Mouse (Mus musculus): ENCODE data around the gene Gm19935. TPM values are rescaled to one million over a fixed set of nuclear protein-coding genes. Genes with fewer than 3 reads are reported as not detected.

The Gm19935 gene
- polyA plus RNA-seq (2012; rRNA removed) (not detected in 2 replicates), polyA plus RNA-seq (2014; fragmentation: Nextera tagmentation; extraction: Ambion mirVana) (not detected in 2 replicates)

- Histone ChIP-seq H3K4me1 (ENCODE audit: control insufficient read depth, insufficient read depth, low read length) (0 out of 2 replicates have a peak, but pooled peaks cover 6% of the 10 kb centered on the region), H3K4me2 (replicated peaks; ENCODE audit: low read depth, low read length, severe bottlenecking) (no peak within 1 kb of the TSS), H3K9me3 (ENCODE audit: control insufficient read depth, low read length) (no peaks in the 10 kb centered on the region), H3K9ac (ENCODE audit: low read depth, low read length, severe bottlenecking) (no peak within 1 kb of the TSS), H3K27ac (replicated peaks; ENCODE audit: low read depth, low read length) (no peak within 1 kb of the TSS), H3K27me3 (ENCODE audit: control insufficient read depth, insufficient read depth, low read length) (no peaks in the 10 kb centered on the region), H3K36me3 (ENCODE audit: control insufficient read depth, insufficient read depth, low read length) (no peaks in the 10 kb centered on the region), H3K4me3 (replicated peaks; ENCODE audit: low read length) (no peak within 1 kb of the TSS)
- ATAC-seq (ENCODE audit: low FRiP score, low read depth) = no peak
- TF ChIP-seq POLR2A (IDR thresholded peaks at IDR 0.05; ENCODE audit: borderline replicate concordance, extremely low read depth, insufficient read depth, insufficient read length) = no peak
- 71% methylated on average over 2 of the region's 2 CpGs for WGBS
- DNase-seq (ENCODE audit: low spot score) = no peak
Observed at GRCm38 (mm10) chr8:90817293-90817692, at the start of gene Gm19935. Gm19935 (minus strand) TSS chr8:90817393.

GRCm38 (mm10) chr8:90862038-90862437 is 44.8 kb upstream of the Gm19935 start:
- ATAC-seq (ENCODE audit: low FRiP score, low read depth) (peak; percentile 95), DNase-seq (ENCODE audit: low spot score) (peak; percentile 98)
- Histone ChIP-seq H3K27me3 (ENCODE audit: control insufficient read depth, insufficient read depth, low read length) (no peaks in the 10 kb centered on the region), H3K9ac (ENCODE audit: low read depth, low read length, severe bottlenecking) (no peak overlapping the region), H3K4me2 (replicated peaks; ENCODE audit: low read depth, low read length, severe bottlenecking) (peak overlapping the region; percentile 44), H3K36me3 (ENCODE audit: control insufficient read depth, insufficient read depth, low read length) (no peaks in the 10 kb centered on the region), H3K4me1 (ENCODE audit: control insufficient read depth, insufficient read depth, low read length) (peaks cover 31% of the 10 kb centered on the region), H3K4me3 (replicated peaks; ENCODE audit: low read length) (0 out of 2 replicates have a peak overlapping the region, but pooled peaks have one; percentile 18), H3K27ac (replicated peaks; ENCODE audit: low read depth, low read length) (peak overlapping the region; percentile 99), H3K9me3 (ENCODE audit: control insufficient read depth, low read length) (no peaks in the 10 kb centered on the region)
- TF ChIP-seq POLR2A (IDR thresholded peaks at IDR 0.05; ENCODE audit: borderline replicate concordance, extremely low read depth, insufficient read depth, insufficient read length) = no peak
- WGBS = 4% methylated on average over 9 of the region's 9 CpGs

GRCm38 (mm10) chr8:90861266-90861944 is 44.2 kb upstream of the Gm19935 start:
- WGBS = under 1% methylated on average over 9 of the region's 9 CpGs
- no peaks in the 10 kb centered on the region for H3K27me3 ChIP-seq (ENCODE audit: control insufficient read depth, insufficient read depth, low read length)
- peak; percentile 31 for ATAC-seq (ENCODE audit: low FRiP score, low read depth)
- no peaks in the 10 kb centered on the region for H3K36me3 ChIP-seq (ENCODE audit: control insufficient read depth, insufficient read depth, low read length)
- TF ChIP-seq POLR2A (IDR thresholded peaks at IDR 0.05; ENCODE audit: borderline replicate concordance, extremely low read depth, insufficient read depth, insufficient read length) = no peak
- H3K9ac ChIP-seq (ENCODE audit: low read depth, low read length, severe bottlenecking) = peak overlapping the region; percentile 47; the same call in 1 of the 2 replicates
- DNase-seq (ENCODE audit: low spot score) = peak; percentile 63
- peak overlapping the region; percentile 18 for H3K4me3 ChIP-seq (replicated peaks; ENCODE audit: low read length)
- H3K4me2 ChIP-seq (replicated peaks; ENCODE audit: low read depth, low read length, severe bottlenecking) = peak overlapping the region; percentile 44
- peaks cover 31% of the 10 kb centered on the region for H3K4me1 ChIP-seq (ENCODE audit: control insufficient read depth, insufficient read depth, low read length)
- H3K9me3 ChIP-seq (ENCODE audit: control insufficient read depth, low read length) = no peaks in the 10 kb centered on the region
- peak overlapping the region; percentile 99 for H3K27ac ChIP-seq (replicated peaks; ENCODE audit: low read depth, low read length)

- Histone ChIP-seq H3K4me2 (replicated peaks; ENCODE audit: low read depth, low read length, severe bottlenecking) (no peak overlapping the region), H3K27ac (replicated peaks; ENCODE audit: low read depth, low read length) (no peak overlapping the region), H3K36me3 (ENCODE audit: control insufficient read depth, insufficient read depth, low read length) (no peaks in the 10 kb centered on the region), H3K4me1 (ENCODE audit: control insufficient read depth, insufficient read depth, low read length) (peaks cover 47% of the 10 kb centered on the region), H3K9ac (ENCODE audit: low read depth, low read length, severe bottlenecking) (no peak overlapping the region), H3K9me3 (ENCODE audit: control insufficient read depth, low read length) (no peaks in the 10 kb centered on the region), H3K27me3 (ENCODE audit: control insufficient read depth, insufficient read depth, low read length) (no peaks in the 10 kb centered on the region), H3K4me3 (replicated peaks; ENCODE audit: low read length) (no peak overlapping the region)
- 82% methylated on average over 2 of the region's 2 CpGs for WGBS
- no peak for ATAC-seq (ENCODE audit: low FRiP score, low read depth)
- TF ChIP-seq POLR2A (IDR thresholded peaks at IDR 0.05; ENCODE audit: borderline replicate concordance, extremely low read depth, insufficient read depth, insufficient read length) = no peak
- DNase-seq (ENCODE audit: low spot score) = no peak
Observed at GRCm38 (mm10) chr8:90858071-90858470, 40.9 kb upstream of the Gm19935 start.

GRCm38 (mm10) chr8:90856952-90857351 is 39.8 kb upstream of the Gm19935 start:
- no peak for TF ChIP-seq POLR2A (IDR thresholded peaks at IDR 0.05; ENCODE audit: borderline replicate concordance, extremely low read depth, insufficient read depth, insufficient read length)
- DNase-seq (ENCODE audit: low spot score) (no peak), ATAC-seq (ENCODE audit: low FRiP score, low read depth) (no peak)
- H3K4me3 ChIP-seq (replicated peaks; ENCODE audit: low read length) = no peak overlapping the region
- 41% methylated on average over 1 of the region's 1 CpGs for WGBS
- H3K4me1 ChIP-seq (ENCODE audit: control insufficient read depth, insufficient read depth, low read length) = peaks cover 37% of the 10 kb centered on the region
- H3K9me3 ChIP-seq (ENCODE audit: control insufficient read depth, low read length) = no peaks in the 10 kb centered on the region
- H3K4me2 ChIP-seq (replicated peaks; ENCODE audit: low read depth, low read length, severe bottlenecking) = no peak overlapping the region
- no peak overlapping the region for H3K27ac ChIP-seq (replicated peaks; ENCODE audit: low read depth, low read length)
- no peaks in the 10 kb centered on the region for H3K27me3 ChIP-seq (ENCODE audit: control insufficient read depth, insufficient read depth, low read length)
- H3K36me3 ChIP-seq (ENCODE audit: control insufficient read depth, insufficient read depth, low read length) = 0 out of 2 replicates have a peak, but pooled peaks cover 2% of the 10 kb centered on the region
- H3K9ac ChIP-seq (ENCODE audit: low read depth, low read length, severe bottlenecking) = no peak overlapping the region

All from limb, embryonic 14.5 days (tissue).